Mouse (Mus musculus) hindbrain, embryonic 12.5 days (tissue): Measurements from ENCODE around the gene Pdia6. TPM values are rescaled to one million over a fixed set of nuclear protein-coding genes. Genes with fewer than 3 reads are reported as not detected.

Source experiments
- ATAC-seq: fragments of 200-750 bp; cut with Nextera tagmentation; 2 replicates; pipeline ENCODE4 v1.8.0; 2017; ENCODE audit warnings: moderate TSS enrichment; ENCODE audit not compliant: low FRiP score
- H3K27ac ChIP-seq: fragments of 300-500 bp; sonication (generic); 2 replicates; pipeline ENCODE4 v1.5.1; 2016; ENCODE audit warnings: mild to moderate bottlenecking
- H3K27me3 ChIP-seq: fragments of 300-500 bp; sonication (generic); 2 replicates; pipeline ENCODE4 v1.6.1; 2016; ENCODE audit warnings: mild to moderate bottlenecking
- H3K36me3 ChIP-seq: fragments of 300-500 bp; sonication (generic); 2 replicates; pipeline ENCODE4 v1.6.1; 2016; ENCODE audit warnings: mild to moderate bottlenecking
- H3K4me1 ChIP-seq: fragments of 300-500 bp; sonication (generic); 2 replicates; pipeline ENCODE4 v1.6.1; 2016
- H3K4me2 ChIP-seq: fragments of 300-500 bp; sonication (generic); replicated peaks from 2 replicates; pipeline ENCODE4 v1.6.1; 2016; ENCODE audit warnings: mild to moderate bottlenecking
- H3K4me3 ChIP-seq: fragments of 300-500 bp; sonication (generic); 2 replicates; pipeline ENCODE4 v1.5.1; 2016; ENCODE audit warnings: mild to moderate bottlenecking
- H3K9ac ChIP-seq: fragments of 300-500 bp; sonication (generic); 2 replicates; pipeline ENCODE4 v1.6.1; 2016; ENCODE audit warnings: mild to moderate bottlenecking, moderate library complexity
- H3K9me3 ChIP-seq: fragments of 300-500 bp; sonication (generic); replicated peaks from 2 replicates; pipeline ENCODE4 v1.6.1; 2016; ENCODE audit warnings: mild to moderate bottlenecking
- WGBS: fragments of 180-500 bp; shearing (Covaris S2); methylation state at CpG from one replicate; pipeline ENCODE4 v1.1.7; 2016; 5-methylcytosine and 5-hydroxymethylcytosine counted together
- polyA plus RNA-seq: library from polyadenylated mRNA; unstranded; fragments of >200 nt; fragmentation: Nextera tagmentation; extraction: Ambion mirVana; gene quantifications from 2 replicates; pipeline ENCODE4 v1.2.1, GENCODE M21; 2016

Pdia6 gene
- polyA plus RNA-seq, 1 experiment from 2014 or later: 506 TPM

DNA sequence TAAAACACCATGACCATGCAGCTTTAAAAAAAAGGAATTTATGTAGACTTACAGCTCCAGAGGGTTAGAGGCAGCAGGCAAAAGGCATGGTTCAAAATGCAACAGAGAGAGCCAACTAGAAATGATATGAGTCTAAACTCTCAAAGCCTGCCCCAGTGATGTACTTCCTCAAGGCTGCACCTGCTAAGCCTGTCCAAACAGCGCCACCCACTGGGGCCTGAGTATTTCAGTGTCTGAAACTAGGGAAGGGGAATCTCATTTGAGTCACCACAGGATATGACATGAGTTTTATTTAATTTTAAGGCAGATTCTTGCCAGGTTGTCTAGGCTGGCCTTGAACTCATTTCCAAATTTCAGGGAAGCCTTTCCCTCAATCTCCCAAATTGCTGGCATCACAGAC lies 4.9 kb downstream of the Pdia6 start:
- no peak overlapping the region for H3K9ac ChIP-seq
- ATAC-seq: no peak
- no peaks in the 10 kb centered on the region for H3K9me3 ChIP-seq
- H3K4me3 ChIP-seq: no peak overlapping the region
- H3K36me3 ChIP-seq: peaks cover 64% of the 10 kb centered on the region
- H3K27me3 ChIP-seq: no peaks in the 10 kb centered on the region
- peaks cover 25% of the 10 kb centered on the region for H3K4me1 ChIP-seq
- H3K4me2 ChIP-seq: no peak overlapping the region
- no peak overlapping the region for H3K27ac ChIP-seq
- WGBS: 78% methylated on average over 1 of the region's 1 CpGs

DNA sequence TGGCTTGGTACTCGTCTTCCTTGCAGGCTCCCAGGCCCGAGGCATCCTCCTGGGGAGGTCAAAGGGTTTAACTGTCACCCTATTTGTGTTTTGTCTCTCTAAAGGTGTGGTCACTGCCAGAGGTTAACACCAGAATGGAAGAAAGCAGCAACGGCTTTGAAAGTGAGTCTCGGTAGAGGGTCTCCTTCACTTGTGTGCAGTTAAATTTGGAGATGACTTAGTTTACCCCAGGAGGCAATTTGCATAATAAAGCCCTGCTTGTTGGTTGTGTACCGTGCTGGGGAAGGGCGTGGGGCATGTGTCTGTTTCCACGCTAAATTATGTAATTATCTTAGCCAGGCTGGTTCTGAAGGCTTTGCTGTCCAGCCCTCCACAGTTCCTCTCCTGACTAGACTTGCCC lies 7.5 kb downstream of the Pdia6 start:
- ATAC-seq: no peak
- Histone ChIP-seq H3K27ac (no peak overlapping the region), H3K4me1 (peaks cover 9% of the 10 kb centered on the region), H3K9ac (no peak overlapping the region), H3K4me2 (no peak overlapping the region), H3K27me3 (no peaks in the 10 kb centered on the region), H3K4me3 (no peak overlapping the region), H3K9me3 (no peaks in the 10 kb centered on the region), H3K36me3 (peaks cover 87% of the 10 kb centered on the region)
- WGBS: 71% methylated on average over 7 of the region's 7 CpGs

DNA sequence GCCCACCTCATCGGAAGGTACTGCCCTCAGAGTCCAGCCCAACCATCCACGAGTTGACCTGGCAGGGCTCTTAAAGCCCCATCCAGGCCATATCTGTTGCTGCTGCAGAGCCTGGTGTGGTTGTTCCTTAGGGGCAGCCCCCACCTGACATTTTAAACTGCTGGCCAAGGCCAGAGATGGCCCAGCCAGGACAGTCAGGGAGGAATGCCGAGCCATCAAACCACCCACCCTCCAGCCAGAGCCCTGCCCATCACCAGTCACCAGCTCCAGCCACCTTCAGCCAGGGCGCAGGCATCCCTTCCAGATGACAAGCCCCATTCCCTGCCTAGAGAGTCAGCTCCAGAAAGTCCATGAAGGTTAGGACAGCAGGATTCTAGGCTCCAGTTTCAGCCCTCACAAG lies 22.2 kb downstream of the Pdia6 start:
- Histone ChIP-seq H3K36me3 (peaks cover 30% of the 10 kb centered on the region), H3K4me2 (no peak overlapping the region), H3K4me3 (no peak overlapping the region), H3K27me3 (no peaks in the 10 kb centered on the region), H3K27ac (no peak overlapping the region), H3K4me1 (no peaks in the 10 kb centered on the region), H3K9ac (no peak overlapping the region), H3K9me3 (no peaks in the 10 kb centered on the region)
- no peak for ATAC-seq
- WGBS: 79% methylated on average over 4 of the region's 4 CpGs

DNA sequence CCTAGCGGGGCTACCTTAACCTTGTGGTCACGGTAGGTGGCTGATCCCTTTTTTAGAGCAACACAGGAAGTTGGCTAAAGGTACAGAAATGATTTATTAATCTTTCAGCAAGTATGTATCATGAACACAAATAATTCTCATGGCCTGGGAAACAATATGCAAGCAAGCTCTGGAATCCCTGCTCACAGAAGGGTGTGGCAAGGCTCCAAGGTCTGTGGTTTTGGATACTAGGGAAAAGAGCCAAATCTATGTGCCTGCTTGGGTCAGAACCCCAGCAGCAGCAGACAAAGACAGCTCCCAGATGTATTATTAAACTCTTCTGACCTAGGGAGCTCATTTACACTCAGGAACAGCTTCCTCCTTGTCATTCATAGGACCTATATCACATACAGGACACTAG lies 22.7 kb downstream of the Pdia6 start:
- no peak for ATAC-seq
- peaks cover 24% of the 10 kb centered on the region for H3K36me3 ChIP-seq
- H3K9ac ChIP-seq: no peak overlapping the region
- WGBS: 72% methylated on average over 2 of the region's 2 CpGs
- no peaks in the 10 kb centered on the region for H3K4me1 ChIP-seq
- H3K9me3 ChIP-seq: no peaks in the 10 kb centered on the region
- no peak overlapping the region for H3K4me2 ChIP-seq
- no peak overlapping the region for H3K4me3 ChIP-seq
- H3K27ac ChIP-seq: no peak overlapping the region
- no peaks in the 10 kb centered on the region for H3K27me3 ChIP-seq

DNA sequence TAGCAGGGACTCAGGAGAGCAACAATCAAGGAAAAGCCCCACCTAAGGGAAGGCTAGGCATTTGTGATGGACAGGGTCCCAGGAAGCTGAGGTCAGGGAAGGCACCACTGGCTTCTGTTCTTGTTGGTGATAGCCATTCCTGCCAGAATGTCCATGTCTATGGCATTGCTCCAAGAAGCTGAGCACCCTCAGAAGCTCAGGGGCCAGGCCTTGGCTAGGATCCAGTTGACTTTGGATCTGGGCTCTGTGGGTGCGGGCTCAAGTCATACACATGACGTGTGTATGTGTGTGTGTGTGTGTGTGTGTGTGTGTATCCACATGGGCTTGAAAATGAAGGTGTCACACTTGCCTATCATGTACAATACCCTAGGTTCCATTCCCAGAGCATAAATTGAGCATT lies 23.6 kb downstream of the Pdia6 start:
- no peak for ATAC-seq
- H3K36me3 ChIP-seq: peaks cover 16% of the 10 kb centered on the region
- H3K4me2 ChIP-seq: no peak overlapping the region
- H3K4me1 ChIP-seq: no peaks in the 10 kb centered on the region
- H3K27me3 ChIP-seq: no peaks in the 10 kb centered on the region
- 87% methylated on average over 2 of the region's 2 CpGs for WGBS
- no peaks in the 10 kb centered on the region for H3K9me3 ChIP-seq
- no peak overlapping the region for H3K4me3 ChIP-seq
- no peak overlapping the region for H3K9ac ChIP-seq
- H3K27ac ChIP-seq: no peak overlapping the region

DNA sequence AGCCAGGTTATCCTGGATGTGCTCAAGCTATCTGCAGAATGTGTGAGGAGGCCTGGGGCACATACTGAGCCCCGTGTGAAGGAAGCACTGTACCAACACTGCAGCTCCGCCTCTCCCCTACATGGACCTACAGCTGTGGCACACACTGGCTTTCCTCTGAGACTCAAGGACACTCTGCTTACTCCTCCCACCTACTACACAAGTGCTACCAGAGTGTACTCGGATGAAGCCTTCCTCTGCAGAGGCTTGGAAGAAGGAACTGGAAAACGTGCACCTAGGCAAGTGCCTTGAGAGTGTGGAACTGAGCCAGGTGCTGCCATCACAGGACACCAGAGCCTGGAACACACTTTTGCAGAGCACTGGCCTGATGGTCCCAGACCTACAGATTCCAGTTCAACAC lies 24.2 kb downstream of the Pdia6 start:
- no peak overlapping the region for H3K4me3 ChIP-seq
- H3K36me3 ChIP-seq: peaks cover 10% of the 10 kb centered on the region
- ATAC-seq: no peak
- no peaks in the 10 kb centered on the region for H3K4me1 ChIP-seq
- no peaks in the 10 kb centered on the region for H3K27me3 ChIP-seq
- 77% methylated on average over 4 of the region's 4 CpGs for WGBS
- no peak overlapping the region for H3K4me2 ChIP-seq
- no peak overlapping the region for H3K27ac ChIP-seq
- H3K9ac ChIP-seq: no peak overlapping the region
- no peaks in the 10 kb centered on the region for H3K9me3 ChIP-seq

DNA sequence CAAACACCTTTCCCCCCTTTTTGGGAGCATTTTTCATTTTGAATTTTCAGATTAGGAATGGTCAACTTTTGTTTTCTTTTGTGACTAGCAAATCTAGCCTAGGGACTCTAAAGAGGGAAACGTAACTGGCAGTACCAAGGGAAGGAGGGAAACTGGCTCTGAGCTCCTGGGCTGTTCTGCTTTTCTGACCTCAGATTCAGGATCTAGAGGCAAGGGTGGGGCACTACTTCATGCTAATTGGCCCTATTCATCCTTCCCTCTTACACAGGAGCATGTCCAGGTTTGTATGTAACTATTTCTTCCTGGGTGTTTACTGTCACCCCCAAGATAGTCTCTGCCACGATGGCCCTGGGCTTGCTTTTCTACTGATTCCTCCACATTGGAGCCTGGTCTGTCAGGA lies 30.6 kb downstream of the Pdia6 start:
- no peaks in the 10 kb centered on the region for H3K4me1 ChIP-seq
- no peak for ATAC-seq
- H3K27ac ChIP-seq: no peak overlapping the region
- H3K4me2 ChIP-seq: no peak overlapping the region
- no peaks in the 10 kb centered on the region for H3K36me3 ChIP-seq
- H3K9me3 ChIP-seq: no peaks in the 10 kb centered on the region
- H3K9ac ChIP-seq: no peak overlapping the region
- no peak overlapping the region for H3K4me3 ChIP-seq
- WGBS: 81% methylated on average over 2 of the region's 2 CpGs
- no peaks in the 10 kb centered on the region for H3K27me3 ChIP-seq

DNA sequence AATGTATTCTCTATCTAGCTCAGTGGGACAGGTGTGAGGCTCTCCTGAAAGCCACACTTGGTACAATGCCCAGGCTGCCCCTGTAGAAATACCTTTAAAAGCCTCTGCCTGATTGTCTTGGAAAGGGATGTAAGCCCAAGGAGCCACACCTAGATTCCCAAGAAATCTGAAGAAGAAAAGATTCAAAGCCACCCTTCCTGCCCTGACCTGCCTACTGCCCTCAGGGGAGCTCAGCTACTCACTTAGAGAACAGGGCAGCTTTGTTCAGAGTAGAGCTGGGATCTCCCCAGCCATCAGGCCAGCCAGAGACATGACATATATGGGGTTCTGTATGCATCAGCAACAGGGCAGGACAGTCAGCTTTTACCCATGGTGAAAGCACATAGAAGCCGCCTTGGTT lies 33.6 kb downstream of the Pdia6 start:
- no peaks in the 10 kb centered on the region for H3K36me3 ChIP-seq
- no peak overlapping the region for H3K4me3 ChIP-seq
- WGBS: 94% methylated on average over 1 of the region's 1 CpGs
- no peaks in the 10 kb centered on the region for H3K27me3 ChIP-seq
- no peak overlapping the region for H3K4me2 ChIP-seq
- no peak overlapping the region for H3K9ac ChIP-seq
- H3K4me1 ChIP-seq: no peaks in the 10 kb centered on the region
- H3K9me3 ChIP-seq: no peaks in the 10 kb centered on the region
- H3K27ac ChIP-seq: no peak overlapping the region
- ATAC-seq: no peak

DNA sequence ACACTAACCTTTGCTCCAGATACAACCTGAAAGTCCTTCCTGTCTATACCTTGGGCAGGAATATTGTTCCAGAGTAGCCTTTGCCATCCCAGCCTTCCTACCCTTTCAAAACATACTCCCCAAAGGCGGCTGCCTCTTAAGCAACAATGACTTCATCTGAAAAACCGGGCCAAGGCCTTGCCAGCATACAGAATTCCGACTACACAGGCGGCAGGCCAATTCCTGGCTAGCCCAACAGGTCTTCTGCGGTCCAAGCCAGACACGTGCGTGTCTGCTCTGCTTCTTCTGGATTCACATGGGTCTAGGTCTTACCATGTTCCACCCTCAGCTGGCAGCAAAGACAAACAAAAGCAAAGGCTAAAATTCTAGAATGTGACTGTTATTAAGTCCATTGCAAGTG lies 39.1 kb downstream of the Pdia6 start:
- no peaks in the 10 kb centered on the region for H3K9me3 ChIP-seq
- no peak overlapping the region for H3K27ac ChIP-seq
- ATAC-seq: no peak
- no peaks in the 10 kb centered on the region for H3K36me3 ChIP-seq
- no peak overlapping the region for H3K4me3 ChIP-seq
- 0 out of 2 replicates have a peak, but pooled peaks cover 3% of the 10 kb centered on the region for H3K4me1 ChIP-seq
- no peaks in the 10 kb centered on the region for H3K27me3 ChIP-seq
- no peak overlapping the region for H3K9ac ChIP-seq
- 91% methylated on average over 7 of the region's 7 CpGs for WGBS
- no peak overlapping the region for H3K4me2 ChIP-seq

DNA sequence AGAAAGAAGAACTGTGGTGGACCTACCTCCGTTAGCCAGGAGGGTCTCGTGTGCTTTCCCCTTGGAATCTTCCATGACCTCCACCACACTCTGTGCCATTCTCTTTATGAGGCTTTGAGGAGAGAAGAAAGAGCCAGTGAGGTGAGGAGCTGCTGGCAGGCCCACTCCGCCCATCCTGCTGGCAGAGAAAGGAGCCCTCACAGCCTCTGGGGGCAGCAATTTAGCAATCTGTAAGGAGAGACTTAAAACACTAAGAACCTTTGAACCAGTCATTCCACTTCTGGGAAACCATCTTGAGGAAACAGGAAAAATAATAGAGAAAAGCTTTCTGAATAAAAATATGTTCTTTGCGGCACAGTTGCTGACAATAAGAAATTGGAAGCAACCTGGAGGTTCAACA lies 41.9 kb downstream of the Pdia6 start:
- no peaks in the 10 kb centered on the region for H3K27me3 ChIP-seq
- no peaks in the 10 kb centered on the region for H3K36me3 ChIP-seq
- ATAC-seq: no peak
- no peak overlapping the region for H3K4me3 ChIP-seq
- H3K27ac ChIP-seq: no peak overlapping the region
- H3K9ac ChIP-seq: no peak overlapping the region
- H3K4me2 ChIP-seq: no peak overlapping the region
- H3K9me3 ChIP-seq: no peaks in the 10 kb centered on the region
- WGBS: 37% methylated on average over 4 of the region's 4 CpGs
- 0 out of 2 replicates have a peak, but pooled peaks cover 3% of the 10 kb centered on the region for H3K4me1 ChIP-seq

DNA sequence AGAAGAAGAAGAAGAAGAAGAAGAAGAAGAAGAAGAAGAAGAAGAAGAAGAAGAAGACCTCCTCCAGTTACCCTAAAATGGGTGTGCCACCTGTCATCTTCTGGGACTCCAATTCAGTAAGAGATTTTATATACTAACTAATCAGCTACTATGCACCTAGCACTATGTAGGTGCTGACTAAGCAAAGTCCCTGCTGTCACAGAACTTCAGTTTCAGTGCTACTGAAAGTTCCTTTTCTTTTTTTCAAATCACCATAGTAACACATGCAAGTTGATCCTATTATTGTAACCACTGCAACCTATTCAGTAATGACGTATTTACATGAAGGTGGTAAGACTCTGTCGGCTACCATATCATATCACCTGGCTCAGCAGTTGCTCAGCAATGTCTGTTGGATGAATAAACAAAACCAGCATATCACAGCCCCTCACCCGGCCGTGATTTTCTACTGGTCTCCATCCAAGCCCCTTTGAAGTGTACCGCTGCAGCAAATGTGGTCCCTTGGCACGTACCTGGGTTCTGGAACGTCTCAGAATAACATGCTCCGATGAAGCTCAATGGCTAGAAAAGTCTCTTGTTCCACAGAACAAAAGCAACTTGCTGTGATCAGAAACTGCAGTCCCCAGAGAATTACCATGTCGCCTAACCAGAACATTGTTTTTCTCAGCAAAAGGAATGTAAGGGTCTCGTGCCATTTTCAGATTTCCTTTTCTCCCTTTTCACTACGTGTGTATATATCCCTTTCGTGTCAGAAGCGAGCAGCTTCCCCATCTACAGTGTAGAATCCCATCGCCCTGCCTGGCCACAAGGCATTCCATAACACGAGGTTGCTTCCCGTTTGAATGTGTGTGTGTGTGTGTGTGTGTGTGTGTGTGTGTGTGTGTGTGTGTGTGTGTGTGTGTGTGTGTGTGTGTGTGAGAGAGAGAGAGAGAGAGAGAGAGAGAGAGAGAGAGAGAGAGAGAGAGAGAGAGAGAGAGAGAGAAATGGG lies 44.8 kb downstream of the Pdia6 start:
- no peak overlapping the region for H3K4me3 ChIP-seq
- no peaks in the 10 kb centered on the region for H3K36me3 ChIP-seq
- no peak overlapping the region for H3K4me2 ChIP-seq
- 0 out of 2 replicates have a peak, but pooled peaks cover 3% of the 10 kb centered on the region for H3K4me1 ChIP-seq
- H3K27me3 ChIP-seq: no peaks in the 10 kb centered on the region
- H3K27ac ChIP-seq: no peak overlapping the region
- no peaks in the 10 kb centered on the region for H3K9me3 ChIP-seq
- WGBS: 60% methylated on average over 16 of the region's 16 CpGs
- no peak overlapping the region for H3K9ac ChIP-seq
- ATAC-seq: no peak

DNA sequence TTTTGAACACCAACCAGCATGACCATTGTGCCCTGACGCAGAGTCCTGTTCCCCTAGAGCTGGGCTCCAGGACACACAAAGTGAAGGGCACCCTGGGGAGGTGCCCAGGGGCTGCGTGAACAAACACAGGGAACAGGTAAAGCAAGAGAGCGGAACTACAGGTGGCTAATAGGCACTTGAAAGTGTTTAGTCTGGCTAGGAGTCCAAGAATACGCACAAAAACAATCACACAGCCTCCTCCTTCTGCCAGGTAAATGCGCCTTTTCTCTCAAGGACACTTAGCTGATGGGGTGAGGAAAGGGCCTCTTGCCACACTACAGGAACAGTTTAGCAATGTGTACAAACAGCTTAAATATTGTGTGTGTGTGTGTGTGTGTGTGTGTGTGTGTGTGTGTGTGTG lies 49.8 kb downstream of the Pdia6 start:
- Histone ChIP-seq H3K9me3 (no peaks in the 10 kb centered on the region), H3K27ac (no peak overlapping the region), H3K27me3 (no peaks in the 10 kb centered on the region), H3K4me3 (no peak overlapping the region), H3K36me3 (no peaks in the 10 kb centered on the region), H3K9ac (no peak overlapping the region), H3K4me1 (no peaks in the 10 kb centered on the region), H3K4me2 (no peak overlapping the region)
- 88% methylated on average over 5 of the region's 5 CpGs for WGBS
- no peak for ATAC-seq

DNA sequence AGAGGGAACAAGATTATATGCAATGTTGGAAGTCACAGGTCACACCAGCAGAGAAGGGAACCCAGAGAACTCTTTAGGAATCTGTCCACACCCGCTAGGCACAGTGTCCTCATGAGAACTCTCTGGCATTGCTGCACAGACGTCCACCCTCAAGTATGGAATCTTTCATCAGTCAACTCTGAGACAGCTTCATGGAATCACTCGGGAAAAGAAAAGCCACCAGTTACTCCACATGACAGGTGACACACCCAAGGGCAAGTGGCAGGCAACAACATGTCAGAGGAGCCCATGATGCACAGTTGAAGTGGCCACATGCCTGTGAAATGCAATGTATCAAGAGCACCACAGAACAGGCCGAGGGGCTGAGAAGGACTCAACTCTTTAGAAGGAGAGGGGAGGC lies 51.6 kb downstream of the Pdia6 start:
- 75% methylated on average over 4 of the region's 4 CpGs for WGBS
- Histone ChIP-seq H3K9me3 (no peaks in the 10 kb centered on the region), H3K36me3 (no peaks in the 10 kb centered on the region), H3K4me3 (no peak overlapping the region), H3K4me2 (no peak overlapping the region), H3K27ac (no peak overlapping the region), H3K4me1 (no peaks in the 10 kb centered on the region), H3K9ac (no peak overlapping the region), H3K27me3 (peaks cover 7% of the 10 kb centered on the region)
- ATAC-seq: no peak
